Mouse (Mus musculus): ENCODE results near the gene Slc22a4. TPM values are rescaled to one million over a fixed set of nuclear protein-coding genes. Genes with fewer than 3 reads are reported as not detected.
"Not testable (repeated sequence)": the region's sequence is repeated elsewhere in the genome, so short reads cannot be mapped to it uniquely, and the experiment has no call there.

The Slc22a4 gene
- polyA plus RNA-seq, 1 experiment: 2.0 TPM

- TF ChIP-seq TCF12 (IDR thresholded peaks at IDR 0.05; ENCODE audit: insufficient read depth, poor library complexity, severe bottlenecking) (no peak), USF1 (IDR thresholded peaks at IDR 0.05; ENCODE audit: low read depth) (no peak), MYOG (IDR thresholded peaks at IDR 0.05; ENCODE audit: control insufficient read depth in 1 of 3, insufficient read depth in 1 of 3, insufficient read length in 2 of 3, low read depth in 2 of 3) (peak in 1 of 3 experiments; percentile 39)
- H3K4me3 ChIP-seq: no peak overlapping the region
- H3K4me2 ChIP-seq (ENCODE audit: low read depth): no peak overlapping the region
- no peak overlapping the region for H3ac ChIP-seq (ENCODE audit: control insufficient read depth, insufficient read length)
- no peaks in the 10 kb centered on the region for H3K79me2 ChIP-seq (ENCODE audit: control insufficient read depth, insufficient read depth)
- no peaks in the 10 kb centered on the region for H3K36me3 ChIP-seq (ENCODE audit: control insufficient read depth, insufficient read depth)
- H3K27me3 ChIP-seq (ENCODE audit: control insufficient read depth, insufficient read depth, insufficient read length): no peaks in the 10 kb centered on the region
Measured at GRCm38 (mm10) chr11:54004734-54005133, 23.2 kb downstream of the Slc22a4 start.

GRCm38 (mm10) chr11:54004221-54004620 is 23.7 kb downstream of the Slc22a4 start:
- no peaks in the 10 kb centered on the region for H3K27me3 ChIP-seq (ENCODE audit: control insufficient read depth, insufficient read depth, insufficient read length)
- H3K79me2 ChIP-seq (ENCODE audit: control insufficient read depth, insufficient read depth): no peaks in the 10 kb centered on the region
- no peak overlapping the region for H3K4me3 ChIP-seq
- no peaks in the 10 kb centered on the region for H3K36me3 ChIP-seq (ENCODE audit: control insufficient read depth, insufficient read depth)
- H3K4me2 ChIP-seq (ENCODE audit: low read depth): no peak overlapping the region
- no peak overlapping the region for H3ac ChIP-seq (ENCODE audit: control insufficient read depth, insufficient read length)
- TF ChIP-seq MYOD1 (IDR thresholded peaks at IDR 0.05; ENCODE audit: control insufficient read depth in 1 of 3, insufficient read length in 2 of 3, low read depth in 2 of 3): no peak

- H3K4me2 ChIP-seq (ENCODE audit: low read depth): peak overlapping the region; percentile 16
- H3ac ChIP-seq (ENCODE audit: control insufficient read depth, insufficient read length); H3K36me3 ChIP-seq (ENCODE audit: control insufficient read depth, insufficient read depth); H3K27me3 ChIP-seq (ENCODE audit: control insufficient read depth, insufficient read depth, insufficient read length); H3K4me3 ChIP-seq; H3K79me2 ChIP-seq (ENCODE audit: control insufficient read depth, insufficient read depth): not testable (repeated sequence)
- peak in 1 of 3 experiments; percentile 31 for TF ChIP-seq MYOD1 (IDR thresholded peaks at IDR 0.05; ENCODE audit: control insufficient read depth in 1 of 3, insufficient read length in 2 of 3, low read depth in 2 of 3)
Measured at GRCm38 (mm10) chr11:54002761-54003717, 24.9 kb downstream of the Slc22a4 start.

- Histone ChIP-seq H3K79me2 (ENCODE audit: control insufficient read depth, insufficient read depth) (no peaks in the 10 kb centered on the region), H3K4me3 (no peak overlapping the region), H3ac (ENCODE audit: control insufficient read depth, insufficient read length) (no peak overlapping the region), H3K36me3 (ENCODE audit: control insufficient read depth, insufficient read depth) (no peaks in the 10 kb centered on the region), H3K4me2 (ENCODE audit: low read depth) (peak overlapping the region; percentile 16), H3K27me3 (ENCODE audit: control insufficient read depth, insufficient read depth, insufficient read length) (no peaks in the 10 kb centered on the region)
- TF ChIP-seq SRF (IDR thresholded peaks at IDR 0.05; ENCODE audit: control insufficient read depth, insufficient read length, low read depth) (no peak), MYOG (IDR thresholded peaks at IDR 0.05; ENCODE audit: control insufficient read depth in 1 of 3, insufficient read depth in 1 of 3, insufficient read length in 2 of 3, low read depth in 2 of 3) (no peak), REST (IDR thresholded peaks at IDR 0.05; ENCODE audit: insufficient read depth, insufficient read length) (no peak), TCF3 (IDR thresholded peaks at IDR 0.05; ENCODE audit: insufficient read length, low read depth) (no peak), CEBPB (IDR thresholded peaks at IDR 0.05; ENCODE audit: insufficient read depth, poor library complexity, severe bottlenecking) (no peak), USF1 (IDR thresholded peaks at IDR 0.05; ENCODE audit: low read depth) (no peak), TCF12 (IDR thresholded peaks at IDR 0.05; ENCODE audit: insufficient read depth, poor library complexity, severe bottlenecking) (no peak), POLR2AphosphoS2 (IDR thresholded peaks at IDR 0.05; ENCODE audit: insufficient read length, low read depth) (no peak), MAX (IDR thresholded peaks at IDR 0.05; ENCODE audit: low read depth) (no peak), MYOD1 (IDR thresholded peaks at IDR 0.05; ENCODE audit: control insufficient read depth in 1 of 3, insufficient read length in 2 of 3, low read depth in 2 of 3) (no peak), E2F4 (IDR thresholded peaks at IDR 0.05; ENCODE audit: insufficient read depth) (no peak), POLR2A (IDR thresholded peaks at IDR 0.05; ENCODE audit: insufficient read length, low read depth) (no peak)
Measured at GRCm38 (mm10) chr11:54002147-54002760, 25.6 kb downstream of the Slc22a4 start.

GRCm38 (mm10) chr11:53997661-53998060 is 30.2 kb downstream of the Slc22a4 start:
- Histone ChIP-seq H3ac (ENCODE audit: control insufficient read depth, insufficient read length) (no peak overlapping the region), H3K36me3 (ENCODE audit: control insufficient read depth, insufficient read depth) (no peaks in the 10 kb centered on the region), H3K4me3 (no peak overlapping the region), H3K27me3 (ENCODE audit: control insufficient read depth, insufficient read depth, insufficient read length) (no peaks in the 10 kb centered on the region), H3K79me2 (ENCODE audit: control insufficient read depth, insufficient read depth) (no peaks in the 10 kb centered on the region), H3K4me2 (ENCODE audit: low read depth) (no peak overlapping the region)
- TF ChIP-seq SRF (IDR thresholded peaks at IDR 0.05; ENCODE audit: control insufficient read depth, insufficient read length, low read depth) (no peak), TCF12 (IDR thresholded peaks at IDR 0.05; ENCODE audit: insufficient read depth, poor library complexity, severe bottlenecking) (no peak), MYOD1 (IDR thresholded peaks at IDR 0.05; ENCODE audit: control insufficient read depth in 1 of 3, insufficient read length in 2 of 3, low read depth in 2 of 3) (peak in 1 of 3 experiments; percentile 45), E2F4 (IDR thresholded peaks at IDR 0.05; ENCODE audit: insufficient read depth) (no peak), REST (IDR thresholded peaks at IDR 0.05; ENCODE audit: insufficient read depth, insufficient read length) (no peak), POLR2AphosphoS2 (IDR thresholded peaks at IDR 0.05; ENCODE audit: insufficient read length, low read depth) (no peak), MYOG (IDR thresholded peaks at IDR 0.05; ENCODE audit: control insufficient read depth in 1 of 3, insufficient read depth in 1 of 3, insufficient read length in 2 of 3, low read depth in 2 of 3) (peak in 1 of 3 experiments; percentile 37), CEBPB (IDR thresholded peaks at IDR 0.05; ENCODE audit: insufficient read depth, poor library complexity, severe bottlenecking) (no peak), TCF3 (IDR thresholded peaks at IDR 0.05; ENCODE audit: insufficient read length, low read depth) (no peak), MAX (IDR thresholded peaks at IDR 0.05; ENCODE audit: low read depth) (no peak), USF1 (IDR thresholded peaks at IDR 0.05; ENCODE audit: low read depth) (no peak)

Data from myocyte (in vitro differentiated cells).